Mouse (Mus musculus) stomach, postnatal 0 days (tissue): ENCODE measurements around the gene Cdc42bpa. TPM values are rescaled to one million over a fixed set of nuclear protein-coding genes. Genes with fewer than 3 reads are reported as not detected.

Source experiments
- ATAC-seq: fragments of 200-750 bp; cut with Nextera tagmentation; 2 replicates; pipeline ENCODE4 v1.8.0; 2017; ENCODE audit not compliant: low FRiP score, low TSS enrichment
- DNase-seq: peaks from one replicate; pipeline ENCODE4 v3.0.0-alpha.2; 2016; ENCODE audit warnings: low spot score
- H3K27ac ChIP-seq: fragments of 300-500 bp; sonication (generic); replicated peaks from 2 replicates; pipeline ENCODE4 v1.5.1; 2014; ENCODE audit warnings: mild to moderate bottlenecking, control low read depth
- H3K27me3 ChIP-seq: fragments of 300-500 bp; sonication (generic); 2 replicates; pipeline ENCODE4 v1.6.1; 2014; ENCODE audit warnings: low read length; ENCODE audit not compliant: control insufficient read depth, insufficient read depth
- H3K36me3 ChIP-seq: fragments of 300-500 bp; sonication (generic); 2 replicates; pipeline ENCODE4 v1.6.1; 2014; ENCODE audit warnings: low read length, mixed read lengths; ENCODE audit not compliant: control insufficient read depth, insufficient read depth
- H3K4me1 ChIP-seq: fragments of 300-500 bp; sonication (generic); replicated peaks from 2 replicates; pipeline ENCODE4 v1.6.1; 2014; ENCODE audit warnings: antibody characterized with exemption; ENCODE audit not compliant: control insufficient read depth, insufficient read depth
- H3K4me2 ChIP-seq: fragments of 300-500 bp; sonication (generic); replicated peaks from 2 replicates; pipeline ENCODE4 v1.6.1; 2014; ENCODE audit warnings: low read depth, mild to moderate bottlenecking, control low read depth, moderate library complexity
- H3K4me3 ChIP-seq: fragments of 300-500 bp; sonication (generic); 2 replicates; pipeline ENCODE4 v1.5.1; 2014; ENCODE audit warnings: low read depth, low read length, control low read depth
- H3K9ac ChIP-seq: fragments of 300-500 bp; sonication (generic); 2 replicates; pipeline ENCODE4 v1.6.1; 2014; ENCODE audit warnings: mild to moderate bottlenecking, low read length, control low read depth, mixed read lengths
- H3K9me3 ChIP-seq: fragments of 300-500 bp; sonication (generic); 2 replicates; pipeline ENCODE4 v1.6.1; 2016; ENCODE audit warnings: low read length; ENCODE audit not compliant: control insufficient read depth
- CTCF ChIP-seq: IDR thresholded peaks from 2 replicates; pipeline ENCODE4 v1.5.1; 2016; ENCODE audit warnings: antibody characterized with exemption, low read depth, mild to moderate bottlenecking, moderate library complexity
- EP300 ChIP-seq: optimal IDR thresholded peaks from 2 replicates; pipeline ENCODE3; 2016; ENCODE audit warnings: antibody characterized with exemption
- WGBS: fragments of 180-500 bp; shearing (Covaris S2); extraction: QIAGEN DNeasy Blood & Tissue Kit; methylation state at CpG from one replicate; pipeline ENCODE4 v1.1.7; 2014; 5-methylcytosine and 5-hydroxymethylcytosine counted together
- polyA plus RNA-seq: library from polyadenylated mRNA; unstranded; fragments of >200 nt; fragmentation: Nextera tagmentation; extraction: Ambion mirVana; gene quantifications from 2 replicates; pipeline ENCODE4 v1.2.1, GENCODE M21; 2015

Gene Cdc42bpa
- polyA plus RNA-seq, 1 experiment from 2014 or later, result 8.0 TPM

DNA sequence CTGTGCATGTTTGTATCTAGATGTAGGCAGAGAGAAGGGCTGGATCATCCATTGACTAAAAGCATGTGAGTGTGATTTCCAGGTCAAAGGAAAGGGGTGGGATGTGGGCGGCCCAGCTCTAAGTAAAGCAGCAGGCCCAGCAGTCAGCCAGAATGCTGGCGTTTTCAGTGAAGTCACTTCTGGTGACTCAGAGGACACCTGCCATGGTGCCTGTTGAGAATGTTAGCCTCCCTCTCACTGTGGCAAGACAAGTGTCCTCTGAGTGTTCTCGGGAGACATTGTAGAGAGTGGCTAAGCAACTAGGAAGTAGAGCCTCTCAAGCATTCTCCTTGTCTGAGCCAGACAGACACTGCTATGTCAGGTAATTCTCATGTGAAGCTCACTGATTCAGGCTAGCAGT, 144.3 kb downstream of the Cdc42bpa start:
- ATAC-seq (no peak), DNase-seq (no peak)
- Histone ChIP-seq H3K27ac (no peak overlapping the region), H3K36me3 (no peaks in the 10 kb centered on the region), H3K4me3 (no peak overlapping the region), H3K27me3 (no peaks in the 10 kb centered on the region), H3K9me3 (no peaks in the 10 kb centered on the region), H3K9ac (no peak overlapping the region), H3K4me1 (no peaks in the 10 kb centered on the region), H3K4me2 (no peak overlapping the region)
- TF ChIP-seq CTCF (no peak), EP300 (no peak)
- WGBS, result 74% methylated on average over 3 of the region's 3 CpGs

DNA sequence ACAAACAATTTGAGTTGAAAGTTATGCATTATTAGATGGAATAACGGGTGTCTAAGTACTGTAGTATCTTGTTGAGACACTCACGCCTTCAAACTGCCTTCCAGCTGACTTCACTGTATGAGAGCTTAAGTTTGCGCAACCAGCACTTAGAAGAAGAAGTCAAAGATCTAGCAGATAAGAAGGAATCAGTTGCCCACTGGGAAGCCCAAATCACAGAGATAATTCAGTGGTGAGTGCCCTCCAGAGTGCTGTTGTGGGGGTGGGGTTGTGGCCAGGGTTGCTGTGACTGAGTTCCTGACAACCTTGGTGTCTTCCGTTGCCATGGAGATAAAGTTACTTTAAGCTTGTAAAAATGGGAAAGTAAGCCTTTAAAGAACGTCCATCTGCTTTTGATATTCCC, 148.8 kb downstream of the Cdc42bpa start:
- no peaks in the 10 kb centered on the region for H3K36me3 ChIP-seq
- H3K4me3 ChIP-seq, result no peak overlapping the region
- no peak overlapping the region for H3K27ac ChIP-seq
- WGBS, result 77% methylated on average over 5 of the region's 5 CpGs
- no peak for ATAC-seq
- no peak overlapping the region for H3K4me2 ChIP-seq
- no peak for DNase-seq
- H3K4me1 ChIP-seq, result no peaks in the 10 kb centered on the region
- no peak for TF ChIP-seq CTCF
- TF ChIP-seq EP300, result no peak
- no peak overlapping the region for H3K9ac ChIP-seq
- no peaks in the 10 kb centered on the region for H3K27me3 ChIP-seq
- H3K9me3 ChIP-seq, result no peaks in the 10 kb centered on the region

GRCm38 (mm10) chr1:180116525-180116924, 156.3 kb downstream of the Cdc42bpa start:
- no peak overlapping the region for H3K27ac ChIP-seq
- DNase-seq (peak; percentile 38), ATAC-seq (no peak)
- no peaks in the 10 kb centered on the region for H3K27me3 ChIP-seq
- WGBS, result 76% methylated on average over 1 of the region's 1 CpGs
- H3K4me1 ChIP-seq, result no peaks in the 10 kb centered on the region
- H3K36me3 ChIP-seq, result no peaks in the 10 kb centered on the region
- TF ChIP-seq CTCF, result peak; percentile 69
- no peak for TF ChIP-seq EP300
- no peak overlapping the region for H3K4me3 ChIP-seq
- H3K9ac ChIP-seq, result no peak overlapping the region
- H3K4me2 ChIP-seq, result no peak overlapping the region
- no peaks in the 10 kb centered on the region for H3K9me3 ChIP-seq

DNA sequence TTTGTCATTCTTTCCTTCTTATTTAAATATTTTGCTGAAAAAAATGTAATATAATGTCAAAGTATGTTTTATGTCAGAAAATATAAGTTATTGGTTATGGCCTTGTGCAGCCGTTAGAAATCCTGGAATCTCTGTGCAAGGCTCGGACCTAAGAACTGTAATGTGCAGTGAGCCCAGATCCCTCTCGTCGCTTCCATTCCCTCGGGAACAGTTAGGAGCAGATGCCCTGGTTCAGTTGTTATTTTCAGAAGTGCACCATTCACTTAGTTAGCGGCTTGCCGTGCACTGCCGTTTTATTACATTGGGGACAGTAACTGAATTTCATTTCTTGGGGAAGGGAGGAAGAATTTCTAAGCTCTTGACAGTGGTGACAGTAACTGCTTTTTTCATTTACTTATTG, 158.0 kb downstream of the Cdc42bpa start:
- 84% methylated on average over 8 of the region's 8 CpGs for WGBS
- DNase-seq (no peak), ATAC-seq (no peak)
- H3K9ac ChIP-seq, result no peak overlapping the region
- no peaks in the 10 kb centered on the region for H3K36me3 ChIP-seq
- no peaks in the 10 kb centered on the region for H3K4me1 ChIP-seq
- H3K4me3 ChIP-seq, result no peak overlapping the region
- no peaks in the 10 kb centered on the region for H3K27me3 ChIP-seq
- H3K27ac ChIP-seq, result no peak overlapping the region
- no peak overlapping the region for H3K4me2 ChIP-seq
- TF ChIP-seq CTCF (no peak), EP300 (no peak)
- no peaks in the 10 kb centered on the region for H3K9me3 ChIP-seq

DNA sequence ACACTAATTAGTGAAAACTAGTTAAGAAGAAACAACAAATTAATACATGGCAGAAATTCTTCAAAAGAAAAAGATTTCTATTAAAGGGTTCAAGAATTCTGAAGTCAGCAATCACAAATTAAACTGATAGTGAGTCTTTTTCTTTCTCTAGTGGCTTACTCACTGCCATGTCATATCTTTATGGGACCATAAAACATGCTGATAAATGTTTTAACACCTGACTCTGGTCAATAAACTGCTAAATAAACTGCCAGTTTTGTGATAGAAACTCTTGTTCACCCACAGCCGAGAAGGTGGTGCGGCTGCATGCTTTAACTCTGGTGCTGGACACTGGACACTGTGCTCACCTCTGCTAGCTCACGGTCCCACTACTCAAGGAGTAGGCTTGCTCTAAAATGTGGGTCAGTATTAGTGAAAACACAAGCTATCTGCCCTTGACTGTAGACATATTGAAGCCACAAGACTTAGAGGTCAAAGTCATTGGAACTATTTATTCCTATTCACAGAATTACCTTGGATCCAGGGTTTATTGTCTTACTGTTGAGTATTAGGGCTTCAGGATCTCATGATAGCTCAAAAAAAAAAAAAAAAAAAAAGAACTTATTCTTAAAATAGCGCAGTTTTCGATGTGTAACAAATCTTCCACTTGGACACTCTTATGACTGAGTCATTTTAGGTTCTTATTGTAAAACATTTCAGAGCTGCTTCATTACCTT, 168.0 kb downstream of the Cdc42bpa start:
- H3K4me3 ChIP-seq, result no peak overlapping the region
- no peaks in the 10 kb centered on the region for H3K9me3 ChIP-seq
- no peaks in the 10 kb centered on the region for H3K27me3 ChIP-seq
- DNase-seq, result no peak
- no peak for ATAC-seq
- no peak overlapping the region for H3K9ac ChIP-seq
- no peak overlapping the region for H3K4me2 ChIP-seq
- TF ChIP-seq EP300 (no peak), CTCF (no peak)
- H3K4me1 ChIP-seq, result no peaks in the 10 kb centered on the region
- H3K27ac ChIP-seq, result no peak overlapping the region
- 86% methylated on average over 5 of the region's 5 CpGs for WGBS
- peaks cover 3% of the 10 kb centered on the region; the same call in 1 of the 2 replicates for H3K36me3 ChIP-seq

- Histone ChIP-seq H3K9ac (no peak overlapping the region), H3K4me1 (no peaks in the 10 kb centered on the region), H3K36me3 (peaks cover 3% of the 10 kb centered on the region), H3K27me3 (no peaks in the 10 kb centered on the region), H3K4me2 (no peak overlapping the region), H3K4me3 (no peak overlapping the region), H3K9me3 (no peaks in the 10 kb centered on the region), H3K27ac (no peak overlapping the region)
- WGBS, result 59% methylated on average over 3 of the region's 3 CpGs
- TF ChIP-seq EP300 (no peak), CTCF (peak; percentile 52)
- no peak for ATAC-seq
- DNase-seq, result no peak
These were observed 171.1 kb downstream of the Cdc42bpa start for GRCm38 (mm10) chr1:180131402-180131801.
